Mouse (Mus musculus): ENCODE data around the gene Cdc45.

The Cdc45 gene

GRCm38 (mm10) chr16:18730640-18731039 lies 81.1 kb downstream of the Cdc45 start:
- no peak for DNase-seq (ENCODE audit: low spot score in 2 of 2)

Data from urinary bladder, postnatal 4 days (tissue).